Mouse (Mus musculus) activated CD4-positive, CD25-positive, alpha-beta regulatory T cell, adult 4 months (primary cell): ENCODE measurements around the gene Sart3. TPM values are rescaled to one million over a fixed set of nuclear protein-coding genes. Genes with fewer than 3 reads are reported as not detected.
A peak's percentile ranks its signal among the peaks of the same experiment; 100 is the strongest.
"Not testable (repeated sequence)": the region's sequence is repeated elsewhere in the genome, so short reads cannot be mapped to it uniquely, and the experiment has no call there.

Experiments used
- ATAC-seq: one replicate; pipeline ENCODE4 v1.8.0; 2017
- polyA plus RNA-seq, 2 experiments: library from polyadenylated mRNA; unstranded; fragments of 100-300 nt; shearing (Covaris generic); gene quantifications; one replicate each; pipeline ENCODE4 v1.2.1; 2017

The Sart3 gene
- 10 to 100 TPM in 1 of 2 experiments, 1 to 10 TPM in 1; 8.0 to 18.9 TPM for polyA plus RNA-seq

- ATAC-seq: peak; percentile 77
These were observed at the start of gene Sart3, which contains the start of gene Iscu for GRCm38 (mm10) chr5:113772450-113772895. Gene Sart3, minus strand, starts transcription at chr5:113772510. Gene Iscu, plus strand, starts transcription at chr5:113772748.

- no peak for ATAC-seq
These were observed 46.3 kb upstream of the Sart3 start for GRCm38 (mm10) chr5:113818572-113818971.

GRCm38 (mm10) chr5:113815638-113816152 is 43.4 kb upstream of the Sart3 start:
- peak; percentile 52 for ATAC-seq

DNA sequence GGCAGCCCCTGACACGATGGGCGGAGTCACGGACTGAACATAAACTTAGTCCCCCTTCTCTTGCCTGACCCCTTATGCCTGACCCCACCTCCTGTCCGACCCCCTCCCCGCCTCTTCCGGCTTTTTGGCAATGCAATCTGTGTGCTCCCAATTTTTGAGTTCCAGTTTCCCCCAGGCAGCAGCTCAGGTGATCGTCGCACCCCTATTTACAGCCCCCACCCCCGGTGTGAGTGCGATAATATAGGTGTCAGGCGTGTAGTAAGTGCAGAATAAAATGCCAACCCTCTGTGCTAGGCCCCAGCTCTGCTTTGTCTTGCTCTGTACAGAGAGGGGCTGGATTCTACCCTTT is 42.7 kb upstream of the Sart3 start:
- ATAC-seq: no peak

DNA sequence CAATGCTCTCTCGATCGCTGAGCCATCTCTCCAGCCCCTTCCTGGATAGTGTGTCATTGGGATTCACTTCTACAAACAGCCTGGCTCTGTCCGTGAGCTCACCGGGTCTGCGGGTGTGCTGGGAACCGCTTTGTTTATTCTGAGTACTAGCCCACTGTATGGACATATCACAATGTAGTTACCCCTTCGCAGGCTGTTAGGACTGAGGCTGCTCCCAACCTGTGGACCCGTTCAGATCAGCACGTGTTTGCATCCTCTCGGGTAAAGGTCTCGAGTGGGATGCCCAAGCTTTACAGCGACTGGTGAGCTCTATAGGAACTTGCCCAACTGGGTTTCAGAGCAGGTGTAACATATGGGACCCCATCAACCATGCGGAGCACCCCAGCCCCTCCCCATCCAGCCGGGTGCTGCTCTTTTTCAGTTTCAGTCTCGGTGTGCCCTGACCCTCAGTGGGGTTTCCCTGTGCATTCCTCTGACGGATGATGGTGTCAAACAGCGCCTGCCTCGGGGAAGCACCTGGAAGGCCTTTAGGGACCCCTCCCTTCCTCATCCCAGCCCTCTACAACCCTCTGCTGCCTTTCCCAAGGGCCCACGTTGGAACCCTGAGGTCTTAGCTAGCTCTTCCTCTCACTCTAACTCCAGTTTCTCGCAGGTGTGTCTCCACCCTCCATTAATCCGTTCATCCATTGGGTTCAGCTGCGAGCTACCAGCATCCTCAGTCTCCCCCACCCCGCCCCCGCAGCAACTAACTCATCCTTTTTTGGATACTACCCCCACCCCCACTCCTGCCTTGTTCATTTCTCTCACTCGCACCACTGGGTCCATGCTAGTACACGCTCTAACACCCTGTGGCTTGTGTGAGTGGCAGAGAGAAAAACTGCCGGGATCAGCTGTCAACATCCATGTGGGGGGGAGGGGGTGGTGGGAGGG is 42.1 kb upstream of the Sart3 start:
- peak; percentile 76 for ATAC-seq

DNA sequence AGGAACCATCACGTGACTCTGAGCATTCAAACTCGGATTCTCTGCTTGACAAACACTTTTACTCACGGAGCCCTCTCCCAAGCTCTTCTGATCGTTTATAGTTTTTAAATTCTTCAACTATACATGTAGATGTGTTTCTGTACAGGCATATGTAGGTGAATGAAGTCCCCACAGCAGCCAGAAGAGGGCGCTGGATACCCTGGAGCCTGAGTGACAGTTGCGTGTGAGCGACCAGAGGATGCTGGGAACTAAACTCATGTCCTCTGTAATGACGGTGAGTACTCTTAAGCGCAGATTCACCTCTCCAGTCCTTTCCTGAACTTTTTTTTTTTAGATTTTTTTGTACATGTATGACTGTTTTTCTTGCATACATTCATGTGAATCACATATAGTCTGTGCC is 41.3 kb upstream of the Sart3 start:
- ATAC-seq: no peak

DNA sequence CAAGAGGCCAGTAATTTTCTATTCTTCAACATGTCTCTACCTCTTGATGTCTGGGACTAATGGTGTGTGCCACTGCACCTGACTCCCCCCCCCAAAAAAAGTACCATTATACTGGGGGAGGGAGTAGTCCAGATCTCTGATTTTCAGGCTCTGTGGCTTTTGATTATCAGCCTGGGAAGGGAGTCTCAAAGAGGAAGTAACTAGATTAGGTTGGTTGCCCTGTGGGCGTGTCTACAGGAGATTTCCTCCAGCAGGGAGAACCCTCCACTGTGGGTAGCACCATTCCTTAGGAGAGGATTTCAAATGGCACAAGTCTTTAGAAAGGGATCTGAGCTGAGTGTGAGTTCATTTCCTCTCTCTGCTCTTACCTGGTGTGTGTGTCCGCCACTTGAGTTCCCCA is 40.3 kb upstream of the Sart3 start:
- no peak for ATAC-seq

- ATAC-seq: not testable (repeated sequence)
These were observed 39.6 kb upstream of the Sart3 start for GRCm38 (mm10) chr5:113811824-113812420.

DNA sequence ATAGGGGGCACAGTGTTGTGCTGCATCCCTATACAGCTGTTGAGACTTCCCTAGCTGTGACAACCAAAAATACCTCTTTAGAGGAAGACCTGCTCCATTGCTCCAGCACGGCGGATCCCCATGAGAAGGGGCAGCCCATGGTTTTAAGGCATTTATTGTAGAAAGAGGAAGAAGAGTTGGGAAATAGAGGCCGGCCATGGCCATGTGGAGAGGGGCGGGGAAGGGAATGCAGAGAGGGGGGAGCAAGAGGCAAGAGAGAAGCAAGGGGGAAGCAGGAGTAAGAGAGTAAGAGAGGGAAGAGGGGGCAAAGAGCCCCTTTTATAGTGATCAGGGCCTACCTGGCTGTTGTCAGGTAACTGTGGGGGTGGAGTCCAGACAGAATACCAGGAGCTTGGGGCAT is 37.8 kb upstream of the Sart3 start:
- ATAC-seq: no peak

- ATAC-seq: no peak
These were observed 35.9 kb upstream of the Sart3 start for GRCm38 (mm10) chr5:113808177-113808576.

DNA sequence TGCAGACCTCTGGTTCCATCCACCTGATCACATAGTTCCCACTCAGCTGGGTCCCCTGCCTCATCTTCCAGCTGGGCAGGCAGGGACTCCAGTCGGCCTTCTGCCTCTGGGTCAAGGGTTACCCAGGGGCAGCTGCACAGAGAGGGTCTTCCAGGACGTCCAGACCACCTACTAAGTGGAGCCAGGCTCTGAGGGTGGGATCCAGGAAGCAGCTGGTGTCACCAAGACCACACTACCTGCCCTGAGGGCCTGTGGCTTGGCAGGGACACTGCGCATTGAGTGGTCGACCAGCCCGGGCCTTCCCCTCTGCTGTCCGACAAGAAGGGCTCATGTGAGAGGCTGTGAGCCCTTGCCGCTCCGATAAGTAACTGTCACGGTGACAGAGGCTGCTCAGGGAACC is 35.4 kb upstream of the Sart3 start:
- no peak for ATAC-seq

- no peak for ATAC-seq
These were observed 34.1 kb upstream of the Sart3 start for GRCm38 (mm10) chr5:113806414-113806813.

GRCm38 (mm10) chr5:113805301-113805700 is 33.0 kb upstream of the Sart3 start:
- ATAC-seq: no peak

DNA sequence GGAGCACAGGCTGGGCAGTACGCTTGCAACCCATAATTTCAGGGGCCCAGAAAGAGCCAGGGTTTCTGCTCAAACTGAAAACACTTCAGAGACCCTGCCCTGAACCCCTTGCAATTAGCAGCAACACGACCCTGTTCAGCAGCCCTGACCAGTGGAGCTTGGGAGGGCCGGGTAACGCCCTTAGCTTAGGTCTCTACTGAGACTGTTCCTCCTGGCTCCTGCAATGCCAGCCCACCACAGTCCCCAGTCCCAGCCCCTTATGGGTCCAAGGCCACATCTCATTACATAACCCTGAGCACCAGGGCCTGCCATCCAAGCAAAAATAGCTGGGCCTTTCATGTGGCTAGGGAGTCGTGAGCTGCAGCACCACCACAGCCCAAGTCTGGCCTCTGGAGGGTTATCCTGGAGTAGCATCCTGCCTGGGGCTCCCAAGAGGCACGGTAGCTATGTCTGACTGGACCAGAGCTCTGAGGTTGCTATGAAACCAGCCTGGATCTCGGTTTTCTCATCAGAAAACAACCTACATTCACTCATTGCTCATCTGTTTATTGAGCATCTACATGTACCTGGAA is 32.2 kb upstream of the Sart3 start:
- ATAC-seq: no peak

DNA sequence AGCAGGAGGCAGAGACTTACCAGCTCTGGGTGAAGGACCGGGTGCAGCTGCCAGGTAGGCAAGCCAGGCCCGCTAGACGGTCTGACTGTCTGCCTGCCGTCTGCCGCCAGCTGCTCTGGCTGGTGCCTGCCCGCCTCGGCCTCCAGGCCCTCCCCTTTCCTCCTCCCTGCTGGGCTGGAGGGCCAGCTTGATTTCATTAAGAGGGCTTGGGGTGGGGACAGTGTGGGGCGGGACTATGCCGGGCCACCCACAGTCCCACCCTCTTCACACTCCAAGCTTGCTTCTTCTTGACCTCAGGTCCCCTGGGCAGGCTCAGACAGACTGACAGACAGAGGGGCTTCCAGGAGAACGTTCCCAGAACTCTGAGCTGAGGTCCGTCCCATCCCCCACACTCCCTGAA is 28.0 kb upstream of the Sart3 start, which contains the start of gene Tmem119:
Tmem119 (minus strand) TSS at position 237 of the 400 bp plus-strand sequence.
- ATAC-seq: no peak

- no peak for ATAC-seq
These were observed 27.4 kb upstream of the Sart3 start for GRCm38 (mm10) chr5:113799691-113800090.

DNA sequence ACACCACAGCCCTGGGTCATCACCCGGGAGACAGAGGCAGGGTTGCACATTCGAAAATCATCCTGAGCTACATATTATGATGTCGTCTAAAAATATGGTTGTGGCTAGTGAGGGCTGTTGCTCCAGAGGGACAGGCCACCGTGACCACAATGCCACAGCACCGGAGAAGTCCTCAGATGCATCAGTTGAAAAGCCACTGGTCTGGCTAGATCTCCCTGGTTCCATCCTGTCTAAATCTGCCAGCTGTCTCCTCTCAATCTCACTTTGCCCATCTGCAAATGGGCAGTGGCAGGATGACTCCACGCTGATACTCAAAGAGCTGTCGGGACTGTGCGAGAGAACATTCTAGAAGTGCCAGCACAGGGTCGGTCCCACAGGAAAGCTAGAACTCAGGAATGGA is 26.2 kb upstream of the Sart3 start:
- no peak for ATAC-seq

DNA sequence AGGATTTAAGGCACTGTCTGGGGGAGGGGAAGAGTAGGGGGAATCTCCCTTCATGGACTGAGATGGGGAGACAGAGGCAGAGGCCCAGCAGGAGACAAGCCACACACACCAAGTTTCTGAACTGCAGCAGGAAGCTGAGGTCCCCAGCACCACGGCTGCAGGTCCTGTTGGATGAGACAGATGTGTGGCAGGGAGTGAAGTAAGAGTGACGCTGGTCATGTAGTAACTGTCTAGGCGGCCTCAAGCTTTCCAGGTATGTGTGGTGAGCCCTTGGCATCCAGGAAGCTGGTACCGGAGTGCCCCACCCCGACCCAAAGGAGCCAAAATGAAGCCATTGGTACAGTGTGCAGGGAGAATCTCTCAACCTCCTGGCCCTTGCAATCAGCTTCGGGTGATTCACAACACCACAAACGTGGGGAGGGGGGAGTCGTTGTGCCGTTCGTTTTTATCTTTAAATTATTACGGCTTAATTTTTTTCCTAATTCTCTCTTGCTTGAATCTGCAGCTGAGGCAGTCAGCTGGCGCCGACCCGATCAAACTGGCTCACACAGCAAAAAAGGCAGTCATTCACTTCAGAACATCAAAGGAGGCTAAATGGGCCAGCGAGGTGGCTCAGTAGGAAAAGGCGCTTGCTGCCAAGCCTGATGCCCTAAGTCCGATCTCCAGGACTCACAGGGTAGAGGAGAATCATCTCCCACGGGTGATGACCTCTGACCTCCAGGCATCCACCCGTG is 25.0 kb upstream of the Sart3 start:
- no peak for ATAC-seq

GRCm38 (mm10) chr5:113796401-113797148 is 24.3 kb upstream of the Sart3 start:
- no peak for ATAC-seq

DNA sequence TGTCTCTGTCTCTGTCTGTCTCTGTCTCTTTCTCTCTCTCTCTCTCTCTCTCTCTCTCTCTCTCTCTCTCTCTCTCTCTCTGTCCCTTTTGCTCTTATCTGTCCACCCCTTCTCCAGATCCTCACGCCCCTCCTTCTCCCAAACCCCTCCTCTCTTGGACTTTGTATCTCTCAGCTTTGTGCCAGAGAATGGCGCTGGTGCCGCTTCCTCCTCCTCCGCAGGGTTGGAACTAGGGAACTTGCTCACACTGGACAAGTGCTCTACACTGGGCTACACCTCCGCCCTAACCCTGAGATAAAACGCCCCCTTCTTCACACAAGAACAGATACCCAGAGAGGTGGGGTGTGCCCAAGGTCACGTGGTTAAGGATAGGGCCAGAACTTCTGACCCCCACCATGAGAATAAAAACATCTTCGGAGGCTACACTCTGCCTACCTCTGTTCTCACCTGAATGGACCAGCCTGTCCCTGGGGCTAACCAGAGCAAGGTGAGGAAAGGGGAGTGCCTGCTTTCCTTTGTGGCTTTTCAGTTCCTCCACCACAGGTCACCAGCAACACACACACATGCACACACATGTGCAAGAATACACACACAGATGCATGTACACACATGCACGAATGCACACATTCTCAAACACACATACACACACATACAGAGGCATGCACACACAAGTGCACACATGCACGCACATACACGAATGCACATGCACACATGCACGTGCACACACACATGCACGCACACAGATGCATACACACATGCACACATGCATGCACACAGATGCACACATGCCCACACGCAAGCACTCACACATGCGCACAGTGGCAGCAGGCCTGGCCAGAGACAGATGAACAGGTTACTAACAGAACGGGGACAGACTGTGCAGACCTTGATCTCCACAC is 19.1 kb upstream of the Sart3 start:
- ATAC-seq: no peak
